Comparison of ENCODE assay signal across 8 mouse cellular contexts in genomic region chr3:116129259-116129738, GRCm38 (mm10). TPM values are rescaled to one million over a fixed set of nuclear protein-coding genes. Genes with fewer than 3 reads are reported as not detected.
DNase-seq lines count a peak whose midpoint lies in the region; ATAC-seq and TF ChIP-seq lines count a peak whose summit lies in the region.

Gene Vcam1 (minus strand): TSS chr3:116129688.

- no peak for TF ChIP-seq CTCF in liver, adult 2 months (IDR thresholded peaks at IDR 0.05; ENCODE audit: low read depth, low read length)

- H3K27ac ChIP-seq in heart, embryonic 13.5 days (replicated peaks) = peak within 1 kb of the TSS; percentile 93
- peak within 1 kb of the TSS; percentile 12; the same call in 1 of the 2 replicates for H3K27ac ChIP-seq in kidney, embryonic 14.5 days (ENCODE audit: low read depth, low read length)
- H3K27ac ChIP-seq in liver, adult 2 months (replicated peaks; ENCODE audit: insufficient read depth, low read depth, low read length) = peak within 1 kb of the TSS; percentile 46

- no peaks in the 10 kb centered on the region for H3K79me2 ChIP-seq in liver, adult 2 months (ENCODE audit: control insufficient read depth, insufficient read depth, low read length)
- no peaks in the 10 kb centered on the region for H3K79me2 ChIP-seq in myocyte (ENCODE audit: control insufficient read depth, insufficient read depth)

- H3K27me3 ChIP-seq in heart, embryonic 13.5 days (replicated peaks) = no peaks in the 10 kb centered on the region
- no peaks in the 10 kb centered on the region for H3K27me3 ChIP-seq in kidney, embryonic 14.5 days (ENCODE audit: control insufficient read depth, insufficient read depth, low read length)
- no peaks in the 10 kb centered on the region for H3K27me3 ChIP-seq in liver, adult 2 months (ENCODE audit: control insufficient read depth, insufficient read depth, low read length)
- H3K27me3 ChIP-seq in myocyte (ENCODE audit: control insufficient read depth, insufficient read depth, insufficient read length) = no peaks in the 10 kb centered on the region

- no peak for ATAC-seq in erythroid progenitor cell, adult 5-6 weeks (replicated peaks; ENCODE audit: low FRiP score, poor library complexity, severe bottlenecking)
- ATAC-seq in heart, embryonic 13.5 days (ENCODE audit: extremely low read depth, insufficient number of reproducible peaks, low FRiP score, low TSS enrichment) = peak; percentile 32; the same call in 1 of the 2 replicates
- 0 out of 2 replicates have a peak, but pooled peaks have one; percentile 66 for ATAC-seq in kidney, embryonic 14.5 days (ENCODE audit: low FRiP score, low TSS enrichment)

- peak within 1 kb of the TSS; percentile 63 for H3K4me3 ChIP-seq in heart, embryonic 13.5 days
- peak within 1 kb of the TSS; percentile 33 for H3K4me3 ChIP-seq in kidney, embryonic 14.5 days (ENCODE audit: low read length)
- peak within 1 kb of the TSS; percentile 65 for H3K4me3 ChIP-seq in liver, adult 2 months (ENCODE audit: insufficient read depth, low read depth, low read length)
- H3K4me3 ChIP-seq in myocyte = peak within 1 kb of the TSS; percentile 42

- H3ac ChIP-seq in myocyte (ENCODE audit: control insufficient read depth, insufficient read length) = no peak within 1 kb of the TSS

- H3K36me3 ChIP-seq in heart, embryonic 13.5 days = peaks cover 9% of the 10 kb centered on the region
- no peaks in the 10 kb centered on the region for H3K36me3 ChIP-seq in kidney, embryonic 14.5 days (ENCODE audit: control insufficient read depth, insufficient read depth, low read length)
- no peaks in the 10 kb centered on the region for H3K36me3 ChIP-seq in liver, adult 2 months (ENCODE audit: control insufficient read depth, insufficient read depth, low read length)
- no peaks in the 10 kb centered on the region for H3K36me3 ChIP-seq in myocyte (ENCODE audit: control insufficient read depth, insufficient read depth)

- no peak for TF ChIP-seq POLR2A in liver, adult 2 months (IDR thresholded peaks at IDR 0.05; ENCODE audit: extremely low read depth, insufficient read depth, low read length)
- no peak for TF ChIP-seq POLR2A in myocyte (IDR thresholded peaks at IDR 0.05; ENCODE audit: insufficient read length, low read depth)

- no peaks in the 10 kb centered on the region for H3K9me3 ChIP-seq in heart, embryonic 13.5 days
- H3K9me3 ChIP-seq in kidney, embryonic 14.5 days (ENCODE audit: control insufficient read depth, low read length) = no peaks in the 10 kb centered on the region

- H3K4me1 ChIP-seq in heart, embryonic 13.5 days = peaks cover 17% of the 10 kb centered on the region
- H3K4me1 ChIP-seq in kidney, embryonic 14.5 days (ENCODE audit: control insufficient read depth, insufficient read depth, low read length) = no peaks in the 10 kb centered on the region
- H3K4me1 ChIP-seq in liver, adult 2 months (ENCODE audit: control insufficient read depth, insufficient read depth, low read length) = peaks cover 16% of the 10 kb centered on the region

- DNase-seq in spleen, adult 18-20 months = peak; percentile 10 to 26
- no peak for DNase-seq in spleen, adult 12 weeks (ENCODE audit: low spot score)
- peak; percentile 30 for DNase-seq in liver, adult 2 months (ENCODE audit: extremely low read depth, low read depth, low spot score)
- DNase-seq in yolk sac, embryonic 10.5 days (ENCODE audit: low spot score) = peak; percentile 33

- H3K4me2 ChIP-seq in heart, embryonic 13.5 days = peak within 1 kb of the TSS; percentile 73
- peak within 1 kb of the TSS; percentile 45 for H3K4me2 ChIP-seq in kidney, embryonic 14.5 days (replicated peaks; ENCODE audit: low read depth, low read length)
- peak within 1 kb of the TSS; percentile 89 for H3K4me2 ChIP-seq in myocyte (ENCODE audit: low read depth)

- peak within 1 kb of the TSS; percentile 85 for H3K9ac ChIP-seq in heart, embryonic 13.5 days
- H3K9ac ChIP-seq in kidney, embryonic 14.5 days (ENCODE audit: low read depth, low read length) = peak within 1 kb of the TSS; percentile 34; the same call in 1 of the 2 replicates
- peak within 1 kb of the TSS; percentile 54; the same call in 1 of the 2 replicates for H3K9ac ChIP-seq in liver, adult 2 months (ENCODE audit: low read depth, low read length)

- WGBS in heart, embryonic 13.5 days = 5% methylated on average over 9 of the region's 9 CpGs
- under 1% methylated on average over 9 of the region's 9 CpGs for WGBS in kidney, embryonic 14.5 days
- under 1% methylated on average over 9 of the region's 9 CpGs for WGBS in liver, adult 2 months

TF ChIP-seq in myocyte, 11 proteins besides CTCF, POLR2A, EP300 and RAD21:
- TF ChIP-seq MAX (IDR thresholded peaks at IDR 0.05; ENCODE audit: low read depth) (no peak), CEBPB (IDR thresholded peaks at IDR 0.05; ENCODE audit: insufficient read depth, poor library complexity, severe bottlenecking) (peak; percentile 58; the same call in 1 of the 2 replicates)

RNA-seq across cellular contexts. Expression of gene Vcam1, which starts in this region (rescaled TPM):
- total RNA-seq in erythroid progenitor cell, adult 5-6 weeks (2015; ENCODE audit: low replicate concordance) = 122 and 150 TPM in 2 replicates
- 75.3 and 92.5 TPM in 2 replicates for total RNA-seq in erythroid progenitor cell, adult 5-6 weeks (2017; ENCODE audit: low replicate concordance)
- polyA plus RNA-seq in heart, embryonic 13.5 days (2015; fragmentation: Nextera tagmentation; extraction: Ambion mirVana) = 56.4 and 67.5 TPM in 2 replicates
- polyA plus RNA-seq in kidney, embryonic 14.5 days (2014; fragmentation: Nextera tagmentation; extraction: Ambion mirVana) = 25.2 and 33.8 TPM in 2 replicates
- total RNA-seq in liver, adult 2 months (2014; rRNA removed) = 16.9 and 20.1 TPM in 2 replicates
- polyA plus RNA-seq in liver, adult 2 months (2012; rRNA removed) = 0.71 and 1.9 TPM in 2 replicates
- 6.6 TPM for polyA plus RNA-seq in myocyte (2012; fragmentation: generic; extraction: Trizol)

Comparison
In these comparisons a context has a peak if more than half of its experiments do, and no peak if none do; other contexts are left out.
1. H3K27ac ChIP-seq: peak in every context shown above with its lines; median percentile 93 in heart, embryonic 13.5 days; 46 in liver, adult 2 months; 12 in kidney, embryonic 14.5 days.
2. H3K9ac ChIP-seq: peak in every context shown above with its lines; median percentile 85 in heart, embryonic 13.5 days; 54 in liver, adult 2 months; 34 in kidney, embryonic 14.5 days.